Mouse (Mus musculus) bone marrow macrophage, adult 2 months (primary cell): ENCODE results near the gene Hoxd8. TPM values are rescaled to one million over a fixed set of nuclear protein-coding genes. Genes with fewer than 3 reads are reported as not detected.

ENCODE experiments used
- H3K27ac ChIP-seq: 2 replicates; pipeline ENCODE4 v1.5.1; 2012; ENCODE audit warnings: low read depth, low read length; ENCODE audit not compliant: insufficient read depth
- H3K4me1 ChIP-seq: 2 replicates; pipeline ENCODE4 v1.6.1; 2012; ENCODE audit warnings: low read length; ENCODE audit not compliant: control insufficient read depth, insufficient read depth
- H3K4me3 ChIP-seq: 2 replicates; pipeline ENCODE4 v1.5.1; 2012; ENCODE audit warnings: mild to moderate bottlenecking, low read length, moderate library complexity; ENCODE audit not compliant: insufficient read depth
- CTCF ChIP-seq: IDR thresholded peaks from 2 replicates; pipeline ENCODE4 v1.5.1; 2012; ENCODE audit warnings: low read depth, mild to moderate bottlenecking, low read length, moderate library complexity
- POLR2A ChIP-seq: IDR thresholded peaks from 2 replicates; pipeline ENCODE4 v1.6.1; 2012; ENCODE audit warnings: mild to moderate bottlenecking, low read depth, low read length, borderline replicate concordance
- polyA plus RNA-seq: library from polyadenylated mRNA; stranded (reverse); fragments of >200 nt; gene quantifications from 2 replicates; pipeline ENCODE4 v1.2.4, GENCODE M21; 2012; ENCODE audit not compliant: missing spikeins, insufficient read depth, insufficient read length

Gene Hoxd8
- polyA plus RNA-seq, 1 experiment = not detected

GRCm38 (mm10) chr2:74751861-74752260, 47.4 kb downstream of the Hoxd8 start:
- Histone ChIP-seq H3K4me1 (0 out of 2 replicates have a peak, but pooled peaks cover 2% of the 10 kb centered on the region), H3K4me3 (no peak overlapping the region), H3K27ac (no peak overlapping the region)
- no peak for TF ChIP-seq POLR2A
- no peak for TF ChIP-seq CTCF

GRCm38 (mm10) chr2:74752431-74753174, 48.2 kb downstream of the Hoxd8 start:
- Histone ChIP-seq H3K4me3 (no peak overlapping the region), H3K27ac (no peak overlapping the region), H3K4me1 (0 out of 2 replicates have a peak, but pooled peaks cover 2% of the 10 kb centered on the region)
- TF ChIP-seq CTCF (no peak), POLR2A (no peak)

- H3K4me3 ChIP-seq = no peak overlapping the region
- 0 out of 2 replicates have a peak, but pooled peaks cover 2% of the 10 kb centered on the region for H3K4me1 ChIP-seq
Measured at GRCm38 (mm10) chr2:74753175-74753523, 48.7 kb downstream of the Hoxd8 start.

GRCm38 (mm10) chr2:74753711-74754110, 49.3 kb downstream of the Hoxd8 start:
- Histone ChIP-seq H3K4me3 (no peak overlapping the region), H3K4me1 (0 out of 2 replicates have a peak, but pooled peaks cover 2% of the 10 kb centered on the region), H3K27ac (no peak overlapping the region)
- TF ChIP-seq CTCF (no peak), POLR2A (no peak)

More at GRCm38 (mm10) chr2:74753175-74753523, 48.7 kb downstream of the Hoxd8 start:
- H3K27ac ChIP-seq = no peak overlapping the region
- TF ChIP-seq CTCF (no peak), POLR2A (no peak)

Other genes with a start within 250 kb of the Hoxd8 start
- 12.7 and 14.8 TPM in 2 replicates for gene Lnpk, start 125.2 kb upstream of the Hoxd8 start, polyA plus RNA-seq
- gene Evx2, start 45.1 kb upstream of the Hoxd8 start, polyA plus RNA-seq = not detected in 2 replicates
- not detected in 2 replicates for gene Hoxd13, start 36.3 kb upstream of the Hoxd8 start, polyA plus RNA-seq
- not detected in 2 replicates for gene Hoxd12, start 29.6 kb upstream of the Hoxd8 start, polyA plus RNA-seq
- gene Hoxd11, start 25.1 kb upstream of the Hoxd8 start, polyA plus RNA-seq = not detected in 2 replicates
- gene Hoxd10, start 12.7 kb upstream of the Hoxd8 start, polyA plus RNA-seq = not detected in 2 replicates
- gene Hoxd9, start 6.9 kb upstream of the Hoxd8 start, polyA plus RNA-seq = not detected in 2 replicates
- not detected in 2 replicates for gene Hoxd3, start 7.3 kb downstream of the Hoxd8 start, polyA plus RNA-seq
- not detected in 2 replicates for gene Hoxd4, start 7.3 kb downstream of the Hoxd8 start, polyA plus RNA-seq
- gene Gm28230, start 22.1 kb downstream of the Hoxd8 start, polyA plus RNA-seq = not detected in 2 replicates
- gene Hoxd1, start 58.4 kb downstream of the Hoxd8 start, polyA plus RNA-seq = not detected in 2 replicates
- 30.2 and 33.1 TPM in 2 replicates for gene Mtx2, start 121.2 kb downstream of the Hoxd8 start, polyA plus RNA-seq